Mouse (Mus musculus) forebrain, embryonic 15.5 days (tissue): ENCODE measurements around the gene Lama5. TPM values are rescaled to one million over a fixed set of nuclear protein-coding genes. Genes with fewer than 3 reads are reported as not detected.

Experiments
- ATAC-seq: fragments of 200-750 bp; cut with Nextera tagmentation; replicated peaks from 2 replicates; pipeline ENCODE4 v1.8.0; 2017; ENCODE audit warnings: mild to moderate bottlenecking, moderate TSS enrichment, moderate library complexity
- H3K27ac ChIP-seq: fragments of 300-500 bp; sonication (generic); replicated peaks from 2 replicates; pipeline ENCODE4 v1.5.1; 2015; ENCODE audit warnings: mild to moderate bottlenecking, inconsistent platforms
- H3K27me3 ChIP-seq: fragments of 300-500 bp; sonication (generic); 2 replicates; pipeline ENCODE4 v1.6.1; 2015; ENCODE audit warnings: inconsistent platforms
- H3K36me3 ChIP-seq: fragments of 300-500 bp; sonication (generic); 2 replicates; pipeline ENCODE4 v1.6.1; 2015; ENCODE audit warnings: mild to moderate bottlenecking, inconsistent platforms
- H3K4me1 ChIP-seq: fragments of 300-500 bp; sonication (generic); 2 replicates; pipeline ENCODE4 v1.6.1; 2015; ENCODE audit warnings: inconsistent platforms
- H3K4me2 ChIP-seq: fragments of 300-500 bp; sonication (generic); replicated peaks from 2 replicates; pipeline ENCODE4 v1.6.1; 2015; ENCODE audit warnings: mild to moderate bottlenecking, inconsistent platforms
- H3K4me3 ChIP-seq: fragments of 300-500 bp; sonication (generic); 2 replicates; pipeline ENCODE4 v1.5.1; 2015; ENCODE audit warnings: mild to moderate bottlenecking, inconsistent platforms
- H3K9ac ChIP-seq: fragments of 300-500 bp; sonication (generic); replicated peaks from 2 replicates; pipeline ENCODE4 v1.6.1; 2015; ENCODE audit warnings: mild to moderate bottlenecking, inconsistent platforms
- H3K9me3 ChIP-seq: fragments of 300-500 bp; sonication (generic); 2 replicates; pipeline ENCODE4 v1.6.1; 2016; ENCODE audit warnings: inconsistent platforms
- WGBS: fragments of 180-500 bp; shearing (Covaris S2); methylation state at CpG from one replicate; pipeline ENCODE4 v1.1.7; 2015; ENCODE audit warnings: mixed read lengths; 5-methylcytosine and 5-hydroxymethylcytosine counted together
- polyA plus RNA-seq: library from polyadenylated mRNA; unstranded; fragments of >200 nt; fragmentation: Nextera tagmentation; extraction: Ambion mirVana; gene quantifications from 2 replicates; pipeline ENCODE4 v1.2.1, GENCODE M21; 2015

The Lama5 gene
- polyA plus RNA-seq, 1 experiment from 2014 or later = 3.1 TPM

- Histone ChIP-seq H3K4me1 (no peaks in the 10 kb centered on the region; the same call in 1 of the 2 replicates), H3K9ac (no peak overlapping the region), H3K4me3 (no peak overlapping the region), H3K9me3 (no peaks in the 10 kb centered on the region), H3K4me2 (no peak overlapping the region), H3K27ac (no peak overlapping the region), H3K36me3 (no peaks in the 10 kb centered on the region), H3K27me3 (no peaks in the 10 kb centered on the region)
- ATAC-seq = no peak
- 61% methylated on average over 9 of the region's 9 CpGs for WGBS
These were observed 23.4 kb upstream of the Lama5 start for GRCm38 (mm10) chr2:180248947-180249660.

- no peak overlapping the region for H3K9ac ChIP-seq
- WGBS = 96% methylated on average over 5 of the region's 5 CpGs
- H3K9me3 ChIP-seq = no peaks in the 10 kb centered on the region
- H3K4me3 ChIP-seq = no peak overlapping the region
- H3K36me3 ChIP-seq = no peaks in the 10 kb centered on the region
- no peak for ATAC-seq
- H3K27ac ChIP-seq = no peak overlapping the region
- no peak overlapping the region for H3K4me2 ChIP-seq
- H3K4me1 ChIP-seq = no peaks in the 10 kb centered on the region; the same call in 1 of the 2 replicates
- H3K27me3 ChIP-seq = no peaks in the 10 kb centered on the region
These were observed 22.3 kb upstream of the Lama5 start for GRCm38 (mm10) chr2:180247916-180248315.

- ATAC-seq = no peak
- H3K4me3 ChIP-seq = no peak overlapping the region
- no peaks in the 10 kb centered on the region for H3K9me3 ChIP-seq
- no peaks in the 10 kb centered on the region for H3K4me1 ChIP-seq
- WGBS = 87% methylated on average over 4 of the region's 4 CpGs
- no peak overlapping the region for H3K4me2 ChIP-seq
- H3K36me3 ChIP-seq = no peaks in the 10 kb centered on the region
- no peak overlapping the region for H3K9ac ChIP-seq
- H3K27ac ChIP-seq = no peak overlapping the region
- H3K27me3 ChIP-seq = no peaks in the 10 kb centered on the region
These were observed 17.4 kb upstream of the Lama5 start for GRCm38 (mm10) chr2:180243108-180243507.

- Histone ChIP-seq H3K9me3 (no peaks in the 10 kb centered on the region), H3K4me2 (no peak overlapping the region), H3K4me1 (no peaks in the 10 kb centered on the region), H3K9ac (no peak overlapping the region), H3K4me3 (no peak overlapping the region), H3K27ac (no peak overlapping the region), H3K36me3 (no peaks in the 10 kb centered on the region), H3K27me3 (no peaks in the 10 kb centered on the region)
- 89% methylated on average over 5 of the region's 5 CpGs for WGBS
- ATAC-seq = no peak
These were observed 12.9 kb upstream of the Lama5 start for GRCm38 (mm10) chr2:180238591-180238990.

GRCm38 (mm10) chr2:180237601-180238345 lies 12.1 kb upstream of the Lama5 start:
- Histone ChIP-seq H3K36me3 (no peaks in the 10 kb centered on the region), H3K27me3 (no peaks in the 10 kb centered on the region), H3K9me3 (no peaks in the 10 kb centered on the region), H3K9ac (no peak overlapping the region), H3K4me2 (no peak overlapping the region), H3K27ac (no peak overlapping the region), H3K4me3 (no peak overlapping the region), H3K4me1 (no peaks in the 10 kb centered on the region)
- ATAC-seq = no peak
- WGBS = 96% methylated on average over 7 of the region's 7 CpGs

GRCm38 (mm10) chr2:180236930-180237329 lies 11.3 kb upstream of the Lama5 start:
- Histone ChIP-seq H3K4me3 (no peak overlapping the region), H3K9me3 (no peaks in the 10 kb centered on the region), H3K4me2 (no peak overlapping the region), H3K9ac (no peak overlapping the region), H3K27me3 (no peaks in the 10 kb centered on the region), H3K4me1 (no peaks in the 10 kb centered on the region), H3K27ac (no peak overlapping the region), H3K36me3 (no peaks in the 10 kb centered on the region)
- ATAC-seq = no peak
- WGBS = 92% methylated on average over 3 of the region's 3 CpGs

GRCm38 (mm10) chr2:180236500-180236899 lies 10.8 kb upstream of the Lama5 start:
- H3K4me2 ChIP-seq = no peak overlapping the region
- H3K9me3 ChIP-seq = no peaks in the 10 kb centered on the region
- no peaks in the 10 kb centered on the region for H3K27me3 ChIP-seq
- no peak for ATAC-seq
- no peak overlapping the region for H3K4me3 ChIP-seq
- H3K36me3 ChIP-seq = no peaks in the 10 kb centered on the region
- no peak overlapping the region for H3K9ac ChIP-seq
- H3K27ac ChIP-seq = no peak overlapping the region
- no peaks in the 10 kb centered on the region for H3K4me1 ChIP-seq
- 54% methylated on average over 3 of the region's 3 CpGs for WGBS

- Histone ChIP-seq H3K4me3 (no peak overlapping the region), H3K9me3 (no peaks in the 10 kb centered on the region), H3K27me3 (no peaks in the 10 kb centered on the region), H3K4me2 (no peak overlapping the region), H3K36me3 (no peaks in the 10 kb centered on the region), H3K9ac (no peak overlapping the region), H3K27ac (no peak overlapping the region), H3K4me1 (no peaks in the 10 kb centered on the region)
- 92% methylated on average over 4 of the region's 4 CpGs for WGBS
- no peak for ATAC-seq
These were observed 10.1 kb upstream of the Lama5 start for GRCm38 (mm10) chr2:180235788-180236187.

- Histone ChIP-seq H3K4me2 (no peak overlapping the region), H3K27me3 (no peaks in the 10 kb centered on the region), H3K4me1 (0 out of 2 replicates have a peak, but pooled peaks cover 3% of the 10 kb centered on the region), H3K9ac (no peak overlapping the region), H3K4me3 (no peak overlapping the region), H3K27ac (no peak overlapping the region), H3K36me3 (no peaks in the 10 kb centered on the region), H3K9me3 (no peaks in the 10 kb centered on the region)
- 58% methylated on average over 6 of the region's 6 CpGs for WGBS
- ATAC-seq = no peak
These were observed 9.3 kb upstream of the Lama5 start for GRCm38 (mm10) chr2:180234980-180235379.

GRCm38 (mm10) chr2:180234353-180234752 lies 8.7 kb upstream of the Lama5 start:
- H3K4me2 ChIP-seq = no peak overlapping the region
- no peak overlapping the region for H3K4me3 ChIP-seq
- no peaks in the 10 kb centered on the region for H3K36me3 ChIP-seq
- H3K27ac ChIP-seq = no peak overlapping the region
- WGBS = 93% methylated on average over 8 of the region's 8 CpGs
- H3K4me1 ChIP-seq = 0 out of 2 replicates have a peak, but pooled peaks cover 3% of the 10 kb centered on the region
- no peaks in the 10 kb centered on the region for H3K9me3 ChIP-seq
- no peaks in the 10 kb centered on the region for H3K27me3 ChIP-seq
- H3K9ac ChIP-seq = no peak overlapping the region
- ATAC-seq = no peak

- Histone ChIP-seq H3K9me3 (no peaks in the 10 kb centered on the region), H3K4me1 (0 out of 2 replicates have a peak, but pooled peaks cover 3% of the 10 kb centered on the region), H3K9ac (no peak overlapping the region), H3K4me2 (no peak overlapping the region), H3K27me3 (no peaks in the 10 kb centered on the region), H3K4me3 (no peak overlapping the region), H3K27ac (no peak overlapping the region), H3K36me3 (no peaks in the 10 kb centered on the region)
- no peak for ATAC-seq
- WGBS = 91% methylated on average over 7 of the region's 7 CpGs
These were observed 7.6 kb upstream of the Lama5 start for GRCm38 (mm10) chr2:180233101-180233904.

GRCm38 (mm10) chr2:180230482-180230881 lies 4.8 kb upstream of the Lama5 start:
- no peak overlapping the region for H3K27ac ChIP-seq
- H3K9me3 ChIP-seq = no peaks in the 10 kb centered on the region
- H3K9ac ChIP-seq = no peak overlapping the region
- whole genome bisulfite sequencing = 58% methylated on average over 4 of the region's 4 CpGs
- peaks cover 26% of the 10 kb centered on the region for H3K4me1 ChIP-seq
- H3K4me2 ChIP-seq = no peak overlapping the region
- H3K27me3 ChIP-seq = no peaks in the 10 kb centered on the region; the same call in 1 of the 2 replicates
- ATAC-seq = no peak
- H3K4me3 ChIP-seq = no peak overlapping the region
- H3K36me3 ChIP-seq = no peaks in the 10 kb centered on the region
